Mouse (Mus musculus): ENCODE measurements around the gene Pigu. TPM values are rescaled to one million over a fixed set of nuclear protein-coding genes. Genes with fewer than 3 reads are reported as not detected.

Pigu gene
- polyA plus RNA-seq, 1 experiment: 26.2 TPM

GRCm38 (mm10) chr2:155271957-155272356 is 85.3 kb downstream of the Pigu start:
- Histone ChIP-seq H3K27me3 (ENCODE audit: control insufficient read depth, insufficient read depth, low read length) (no peaks in the 10 kb centered on the region), H3K4me3 (ENCODE audit: low read depth, low read length) (no peak overlapping the region), H3K36me3 (ENCODE audit: control insufficient read depth, insufficient read depth, low read length) (no peaks in the 10 kb centered on the region), H3K27ac (ENCODE audit: insufficient read depth, low read depth, low read length) (no peak overlapping the region), H3K4me1 (ENCODE audit: control insufficient read depth, insufficient read depth, insufficient read length, low read length) (no peaks in the 10 kb centered on the region; the same call in 1 of the 2 replicates)
- 83% methylated on average over 6 of the region's 6 CpGs for WGBS
- TF ChIP-seq CTCF (IDR thresholded peaks at IDR 0.05; ENCODE audit: extremely low read depth, insufficient read length, insufficient replicate concordance, low read depth, low read length) (peak; percentile 20; the same call in 1 of the 2 replicates), POLR2A (IDR thresholded peaks at IDR 0.05; ENCODE audit: low read depth, low read length) (no peak)

GRCm38 (mm10) chr2:155266896-155267295 is 90.3 kb downstream of the Pigu start:
- Histone ChIP-seq H3K4me3 (ENCODE audit: low read depth, low read length) (no peak overlapping the region), H3K27ac (ENCODE audit: insufficient read depth, low read depth, low read length) (no peak overlapping the region), H3K27me3 (ENCODE audit: control insufficient read depth, insufficient read depth, low read length) (no peaks in the 10 kb centered on the region), H3K4me1 (ENCODE audit: control insufficient read depth, insufficient read depth, insufficient read length, low read length) (no peaks in the 10 kb centered on the region; the same call in 1 of the 2 replicates), H3K36me3 (ENCODE audit: control insufficient read depth, insufficient read depth, low read length) (no peaks in the 10 kb centered on the region)
- WGBS: 80% methylated on average over 5 of the region's 5 CpGs
- no peak for TF ChIP-seq POLR2A (IDR thresholded peaks at IDR 0.05; ENCODE audit: low read depth, low read length)
- no peak for TF ChIP-seq CTCF (IDR thresholded peaks at IDR 0.05; ENCODE audit: extremely low read depth, insufficient read length, insufficient replicate concordance, low read depth, low read length)

GRCm38 (mm10) chr2:155265526-155265925 is 91.7 kb downstream of the Pigu start:
- Histone ChIP-seq H3K4me3 (ENCODE audit: low read depth, low read length) (no peak overlapping the region), H3K4me1 (ENCODE audit: control insufficient read depth, insufficient read depth, insufficient read length, low read length) (no peaks in the 10 kb centered on the region; the same call in 1 of the 2 replicates), H3K27me3 (ENCODE audit: control insufficient read depth, insufficient read depth, low read length) (no peaks in the 10 kb centered on the region), H3K27ac (ENCODE audit: insufficient read depth, low read depth, low read length) (no peak overlapping the region), H3K36me3 (ENCODE audit: control insufficient read depth, insufficient read depth, low read length) (no peaks in the 10 kb centered on the region)
- TF ChIP-seq CTCF (IDR thresholded peaks at IDR 0.05; ENCODE audit: extremely low read depth, insufficient read length, insufficient replicate concordance, low read depth, low read length): no peak
- TF ChIP-seq POLR2A (IDR thresholded peaks at IDR 0.05; ENCODE audit: low read depth, low read length): no peak
- WGBS: 92% methylated on average over 6 of the region's 6 CpGs

GRCm38 (mm10) chr2:155249588-155249987 is 107.6 kb downstream of the Pigu start:
- WGBS: 80% methylated on average over 5 of the region's 5 CpGs
- Histone ChIP-seq H3K4me1 (ENCODE audit: control insufficient read depth, insufficient read depth, insufficient read length, low read length) (no peaks in the 10 kb centered on the region), H3K27me3 (ENCODE audit: control insufficient read depth, insufficient read depth, low read length) (no peaks in the 10 kb centered on the region), H3K36me3 (ENCODE audit: control insufficient read depth, insufficient read depth, low read length) (peaks cover 55% of the 10 kb centered on the region), H3K27ac (ENCODE audit: insufficient read depth, low read depth, low read length) (no peak overlapping the region), H3K4me3 (ENCODE audit: low read depth, low read length) (no peak overlapping the region)
- TF ChIP-seq POLR2A (IDR thresholded peaks at IDR 0.05; ENCODE audit: low read depth, low read length) (no peak), CTCF (IDR thresholded peaks at IDR 0.05; ENCODE audit: extremely low read depth, insufficient read length, insufficient replicate concordance, low read depth, low read length) (no peak)

- peaks cover 63% of the 10 kb centered on the region for H3K36me3 ChIP-seq (ENCODE audit: control insufficient read depth, insufficient read depth, low read length)
- WGBS: 88% methylated on average over 2 of the region's 2 CpGs
- TF ChIP-seq POLR2A (IDR thresholded peaks at IDR 0.05; ENCODE audit: low read depth, low read length) (no peak), CTCF (IDR thresholded peaks at IDR 0.05; ENCODE audit: extremely low read depth, insufficient read length, insufficient replicate concordance, low read depth, low read length) (no peak)
- H3K4me1 ChIP-seq (ENCODE audit: control insufficient read depth, insufficient read depth, insufficient read length, low read length): no peaks in the 10 kb centered on the region
- no peak overlapping the region for H3K4me3 ChIP-seq (ENCODE audit: low read depth, low read length)
- no peak overlapping the region for H3K27ac ChIP-seq (ENCODE audit: insufficient read depth, low read depth, low read length)
- no peaks in the 10 kb centered on the region for H3K27me3 ChIP-seq (ENCODE audit: control insufficient read depth, insufficient read depth, low read length)
Observed at GRCm38 (mm10) chr2:155248718-155249117, 108.5 kb downstream of the Pigu start.

GRCm38 (mm10) chr2:155248206-155248605 is 109.0 kb downstream of the Pigu start:
- Histone ChIP-seq H3K36me3 (ENCODE audit: control insufficient read depth, insufficient read depth, low read length) (peaks cover 66% of the 10 kb centered on the region), H3K4me1 (ENCODE audit: control insufficient read depth, insufficient read depth, insufficient read length, low read length) (no peaks in the 10 kb centered on the region), H3K27me3 (ENCODE audit: control insufficient read depth, insufficient read depth, low read length) (no peaks in the 10 kb centered on the region), H3K27ac (ENCODE audit: insufficient read depth, low read depth, low read length) (no peak overlapping the region), H3K4me3 (ENCODE audit: low read depth, low read length) (no peak overlapping the region)
- 94% methylated on average over 1 of the region's 1 CpGs for WGBS
- TF ChIP-seq POLR2A (IDR thresholded peaks at IDR 0.05; ENCODE audit: low read depth, low read length) (no peak), CTCF (IDR thresholded peaks at IDR 0.05; ENCODE audit: extremely low read depth, insufficient read length, insufficient replicate concordance, low read depth, low read length) (no peak)

GRCm38 (mm10) chr2:155246231-155246630 is 111.0 kb downstream of the Pigu start:
- no peak overlapping the region for H3K27ac ChIP-seq (ENCODE audit: insufficient read depth, low read depth, low read length)
- no peaks in the 10 kb centered on the region for H3K4me1 ChIP-seq (ENCODE audit: control insufficient read depth, insufficient read depth, insufficient read length, low read length)
- H3K27me3 ChIP-seq (ENCODE audit: control insufficient read depth, insufficient read depth, low read length): no peaks in the 10 kb centered on the region
- no peak for TF ChIP-seq CTCF (IDR thresholded peaks at IDR 0.05; ENCODE audit: extremely low read depth, insufficient read length, insufficient replicate concordance, low read depth, low read length)
- no peak for TF ChIP-seq POLR2A (IDR thresholded peaks at IDR 0.05; ENCODE audit: low read depth, low read length)
- peaks cover 69% of the 10 kb centered on the region for H3K36me3 ChIP-seq (ENCODE audit: control insufficient read depth, insufficient read depth, low read length)
- no peak overlapping the region for H3K4me3 ChIP-seq (ENCODE audit: low read depth, low read length)
- WGBS: 90% methylated on average over 4 of the region's 4 CpGs

Data from small intestine, adult 2 months (tissue).